Mouse (Mus musculus) limb, embryonic 13.5 days (tissue): Measurements from ENCODE around the gene Prmt2. TPM values are rescaled to one million over a fixed set of nuclear protein-coding genes. Genes with fewer than 3 reads are reported as not detected.

Experiments used
- microRNA counts: library from miRNA; unstranded; fragments of <30 nt; microRNA quantifications from one replicate; lab custom pipeline; 2016
- microRNA-seq: library from miRNA; unstranded; fragments of <30 nt; microRNA quantifications from one replicate; pipeline ENCODE4, GENCODE M21; 2016
- polyA plus RNA-seq: library from polyadenylated mRNA; unstranded; fragments of >200 nt; fragmentation: Nextera tagmentation; extraction: Ambion mirVana; gene quantifications from 2 replicates; pipeline ENCODE4 v1.2.1, GENCODE M21; 2015

Gene Prmt2
- polyA plus RNA-seq, 1 experiment from 2014 or later = 60.0 TPM

MicroRNAs within 50 kb of the gene (microRNA counts, 519-probe panel; counts per million panel counts)
- microRNA mmu-miR-678 (lab: Ali Mortazavi, UCI) = 2,289 counts per million, percentile 32 among the panel's probes with 10 or more counts

Small RNA genes within 50 kb of the gene (microRNA-seq; reads per million reads assigned to microRNA genes)
- gene Mir678 = not detected

Other genes with a start within 250 kb of the Prmt2 start
- gene Zfp280b, start 205.2 kb downstream of the Prmt2 start, polyA plus RNA-seq = 22.1 and 22.5 TPM in 2 replicates
- not detected in 2 replicates for gene Slc5a4b, start 126.9 kb downstream of the Prmt2 start, polyA plus RNA-seq
- not detected in 2 replicates for gene Slc5a4a, start 90.4 kb downstream of the Prmt2 start, polyA plus RNA-seq
- 5.8 and 5.9 TPM in 2 replicates for gene S100b, start 16.0 kb upstream of the Prmt2 start, polyA plus RNA-seq
- gene Dip2a, start 107.4 kb upstream of the Prmt2 start, polyA plus RNA-seq = 11.9 and 14.4 TPM in 2 replicates
- gene AC141477.1, start 202.6 kb upstream of the Prmt2 start, polyA plus RNA-seq = not detected in 2 replicates
- 14.0 TPM in 2 replicates for gene Pcnt, start 204.9 kb upstream of the Prmt2 start, polyA plus RNA-seq
- gene 2610028H24Rik, start 211.2 kb upstream of the Prmt2 start, polyA plus RNA-seq = not detected in 2 replicates
- gene Mcm3ap, start 231.1 kb upstream of the Prmt2 start, polyA plus RNA-seq = 71.2 and 74.0 TPM in 2 replicates
- gene Ybey, start 231.2 kb upstream of the Prmt2 start, polyA plus RNA-seq = 6.4 and 6.5 TPM in 2 replicates